In genomic region chr11:101170354-101170810, GRCm38 (mm10) we compare ENCODE assay signal across 7 mouse cellular contexts. TPM values are rescaled to one million over a fixed set of nuclear protein-coding genes. Genes with fewer than 3 reads are reported as not detected.
DNase-seq lines count a peak whose midpoint lies in the region; TF ChIP-seq lines count a peak whose summit lies in the region.

Cntnap1 (plus strand) TSS chr11:101170523.

- no peak for TF ChIP-seq EP300 in ES-Bruce4 (IDR thresholded peaks at IDR 0.05; ENCODE audit: insufficient read depth, low read depth, low read length)

- WGBS in forebrain, embryonic 10.5 days: under 1% methylated on average over 35 of the region's 35 CpGs
- under 1% methylated on average over 35 of the region's 35 CpGs for WGBS in midbrain, embryonic 10.5 days

- H3K4me3 ChIP-seq in ES-Bruce4 (ENCODE audit: low read depth, low read length): peak within 1 kb of the TSS; percentile 93
- H3K4me3 ChIP-seq in forebrain, embryonic 10.5 days: peak within 1 kb of the TSS; percentile 71
- H3K4me3 ChIP-seq in midbrain, embryonic 10.5 days: peak within 1 kb of the TSS; percentile 62

- no peaks in the 10 kb centered on the region for H3K36me3 ChIP-seq in ES-Bruce4 (ENCODE audit: control insufficient read depth, insufficient read depth, low read length, poor library complexity, severe bottlenecking)
- peaks cover 20% of the 10 kb centered on the region for H3K36me3 ChIP-seq in forebrain, embryonic 10.5 days (replicated peaks)
- H3K36me3 ChIP-seq in midbrain, embryonic 10.5 days: peaks cover 17% of the 10 kb centered on the region

- H3K9ac ChIP-seq in ES-Bruce4 (ENCODE audit: low read depth, poor library complexity, severe bottlenecking): peak within 1 kb of the TSS; percentile 66

- no peaks in the 10 kb centered on the region for H3K4me1 ChIP-seq in ES-Bruce4 (ENCODE audit: control insufficient read depth, insufficient read depth, low read length)
- H3K4me1 ChIP-seq in forebrain, embryonic 10.5 days: peaks cover 77% of the 10 kb centered on the region
- H3K4me1 ChIP-seq in midbrain, embryonic 10.5 days: peaks cover 67% of the 10 kb centered on the region

- H3K27ac ChIP-seq in ES-Bruce4 (ENCODE audit: insufficient read depth, low read length): no peak within 1 kb of the TSS
- H3K27ac ChIP-seq in forebrain, embryonic 10.5 days: peak within 1 kb of the TSS; percentile 82
- H3K27ac ChIP-seq in midbrain, embryonic 10.5 days (replicated peaks): peak within 1 kb of the TSS; percentile 76

- DNase-seq in R1 (ENCODE audit: low read depth, low spot score): peak; percentile 50
- no peak for DNase-seq in forebrain, embryonic 10.5 days (ENCODE audit: extremely low spot score, low spot score)
- DNase-seq in heart, postnatal 4 days: peak; percentile 77
- no peak for DNase-seq in left cerebral cortex, adult 8-10 months (ENCODE audit: low spot score in 2 of 2)
- peak; percentile 55 for DNase-seq in midbrain, embryonic 10.5 days (ENCODE audit: low spot score)
- peak; percentile 87 for DNase-seq in urinary bladder, postnatal 14 days (ENCODE audit: low spot score)

- TF ChIP-seq CTCF in ES-Bruce4 (IDR thresholded peaks at IDR 0.05; ENCODE audit: low read depth, low read length): no peak

- TF ChIP-seq POLR2A in ES-Bruce4 (IDR thresholded peaks at IDR 0.05; ENCODE audit: insufficient read depth, low read length): no peak

- H3K27me3 ChIP-seq in ES-Bruce4 (ENCODE audit: control insufficient read depth, insufficient read depth, low read length, poor library complexity, severe bottlenecking): peaks cover 21% of the 10 kb centered on the region
- H3K27me3 ChIP-seq in forebrain, embryonic 10.5 days (ENCODE audit: poor library complexity, severe bottlenecking): peaks cover 96% of the 10 kb centered on the region
- peaks cover 91% of the 10 kb centered on the region for H3K27me3 ChIP-seq in midbrain, embryonic 10.5 days (ENCODE audit: low read depth, poor library complexity, severe bottlenecking)

- no peaks in the 10 kb centered on the region for H3K9me3 ChIP-seq in ES-Bruce4 (replicated peaks; ENCODE audit: control insufficient read depth, insufficient read depth, low read length, poor library complexity, severe bottlenecking)
- H3K9me3 ChIP-seq in forebrain, embryonic 10.5 days: no peaks in the 10 kb centered on the region
- no peaks in the 10 kb centered on the region for H3K9me3 ChIP-seq in midbrain, embryonic 10.5 days (replicated peaks)

RNA-seq across cellular contexts. Expression of gene Cntnap1, which starts in this region (rescaled TPM):
- polyA plus RNA-seq in ES-Bruce4 (2011; ENCODE audit: insufficient read depth, insufficient read length, low read depth, missing spikeins): 0.15 and 0.37 TPM in 2 replicates
- polyA plus RNA-seq in forebrain, embryonic 10.5 days (2016; fragmentation: Nextera tagmentation; extraction: Ambion mirVana): 0.12 and 0.16 TPM in 2 replicates
- total RNA-seq in heart, postnatal 4 days (2021): 1 to 10 TPM; 1.5 to 1.6 TPM
- total RNA-seq in left cerebral cortex, adult 8-10 months (2022): 100 to 1,000 TPM; 173 to 184 (median 176) TPM
- 0.28 and 0.43 TPM in 2 replicates for polyA plus RNA-seq in midbrain, embryonic 10.5 days (2016; fragmentation: Nextera tagmentation; extraction: Ambion mirVana)

Comparison
In these comparisons a context has a peak if more than half of its experiments do, and no peak if none do; other contexts are left out.
1. RNA of gene Cntnap1 (total RNA-seq): 173 to 184 TPM in left cerebral cortex, adult 8-10 months; 1.5 to 1.6 TPM in heart, postnatal 4 days; every median in the first group is over 10 times any median in the second.
2. Peak in DNase-seq, H3K4me3 ChIP-seq and H3K27ac ChIP-seq in midbrain, embryonic 10.5 days; RNA of the gene not detected or under 1 TPM.
3. DNase-seq: peak in R1 (single experiment), heart, postnatal 4 days (single experiment) and urinary bladder, postnatal 14 days (single experiment); none in forebrain, embryonic 10.5 days (single experiment) and left cerebral cortex, adult 8-10 months (0 of 2).
4. Peak in every context shown above with its lines, with median percentiles within 50 percentile points of each other: H3K4me3 ChIP-seq.